Mouse (Mus musculus) cerebellum, adult 11-12 months (tissue): ENCODE measurements around the gene Fam198b.
"Not testable (repeated sequence)": the region's sequence is repeated elsewhere in the genome, so short reads cannot be mapped to it uniquely, and the experiment has no call there.

ENCODE experiments used
- DNase-seq: peaks from one replicate; pipeline ENCODE4 v3.0.0; 2022

Gene Fam198b

GRCm38 (mm10) chr3:79928409-79928808, 44.1 kb downstream of the Fam198b start:
- DNase-seq: no peak

GRCm38 (mm10) chr3:79930141-79930744, 45.9 kb downstream of the Fam198b start:
- no peak for DNase-seq

- DNase-seq: no peak
These were observed 51.9 kb downstream of the Fam198b start for GRCm38 (mm10) chr3:79936213-79936612.

GRCm38 (mm10) chr3:79936730-79937447, 52.6 kb downstream of the Fam198b start:
- DNase-seq: no peak

GRCm38 (mm10) chr3:79947736-79948135, 63.4 kb downstream of the Fam198b start:
- no peak for DNase-seq

GRCm38 (mm10) chr3:79948151-79948550, 63.8 kb downstream of the Fam198b start:
- DNase-seq: no peak

- no peak for DNase-seq
These were observed 68.9 kb downstream of the Fam198b start for GRCm38 (mm10) chr3:79953164-79953759.

GRCm38 (mm10) chr3:79955262-79955661, 70.9 kb downstream of the Fam198b start:
- DNase-seq: no peak

GRCm38 (mm10) chr3:79956792-79957191, 72.5 kb downstream of the Fam198b start:
- DNase-seq: no peak

- no peak for DNase-seq
These were observed 73.4 kb downstream of the Fam198b start for GRCm38 (mm10) chr3:79957752-79958151.

GRCm38 (mm10) chr3:79966709-79967108, 82.4 kb downstream of the Fam198b start:
- DNase-seq: no peak

GRCm38 (mm10) chr3:79967346-79967745, 83.0 kb downstream of the Fam198b start:
- DNase-seq: no peak

- DNase-seq: no peak
These were observed 84.1 kb downstream of the Fam198b start for GRCm38 (mm10) chr3:79968426-79968825.

- not testable (repeated sequence) for DNase-seq
These were observed 85.2 kb downstream of the Fam198b start for GRCm38 (mm10) chr3:79969536-79969935.

- no peak for DNase-seq
These were observed 85.7 kb downstream of the Fam198b start for GRCm38 (mm10) chr3:79970070-79970469.

- DNase-seq: no peak
These were observed 86.2 kb downstream of the Fam198b start for GRCm38 (mm10) chr3:79970498-79970897.

GRCm38 (mm10) chr3:79971542-79971941, 87.2 kb downstream of the Fam198b start:
- no peak for DNase-seq

- no peak for DNase-seq
These were observed 92.5 kb downstream of the Fam198b start for GRCm38 (mm10) chr3:79976786-79977185.

- DNase-seq: no peak
These were observed 93.5 kb downstream of the Fam198b start for GRCm38 (mm10) chr3:79977656-79978450.

- DNase-seq: no peak
These were observed 96.4 kb downstream of the Fam198b start for GRCm38 (mm10) chr3:79980714-79981113.

- no peak for DNase-seq
These were observed 99.7 kb downstream of the Fam198b start for GRCm38 (mm10) chr3:79983961-79984419.

GRCm38 (mm10) chr3:79984542-79984941, 100.2 kb downstream of the Fam198b start:
- DNase-seq: no peak

GRCm38 (mm10) chr3:79989250-79989649, 104.9 kb downstream of the Fam198b start:
- DNase-seq: no peak
